Mouse (Mus musculus) testis, adult 2 months (tissue): ENCODE measurements around the gene Cdhr4.

Experiments
- CTCF ChIP-seq: fragments of 200-500 bp; IDR thresholded peaks from 2 replicates; pipeline ENCODE4 v1.5.1; 2012; ENCODE audit warnings: low read depth, mild to moderate bottlenecking, inconsistent platforms, low read length, moderate library complexity; ENCODE audit not compliant: control insufficient read depth, insufficient read depth, insufficient replicate concordance
- POLR2A ChIP-seq: fragments of 200-500 bp; IDR thresholded peaks from 2 replicates; pipeline ENCODE4 v1.6.1; 2012; ENCODE audit warnings: low read depth, mild to moderate bottlenecking, inconsistent platforms, low read length, moderate library complexity; ENCODE audit not compliant: control insufficient read depth

- no peak for TF ChIP-seq POLR2A
- no peak for TF ChIP-seq CTCF
Observed at GRCm38 (mm10) chr9:107961351-107961762, 30.9 kb upstream of the Cdhr4 start.
